Mouse (Mus musculus) liver, postnatal 0 days (tissue): ENCODE measurements around the gene Mcu.

ENCODE experiments used
- CTCF ChIP-seq: sonication (generic); IDR thresholded peaks from 2 replicates; pipeline ENCODE4 v1.5.1; 2016; ENCODE audit warnings: antibody characterized with exemption, low read depth
- EP300 ChIP-seq: IDR thresholded peaks from 2 replicates; pipeline ENCODE4 v1.6.1; 2016; ENCODE audit warnings: antibody characterized with exemption, low read depth, mild to moderate bottlenecking

DNA sequence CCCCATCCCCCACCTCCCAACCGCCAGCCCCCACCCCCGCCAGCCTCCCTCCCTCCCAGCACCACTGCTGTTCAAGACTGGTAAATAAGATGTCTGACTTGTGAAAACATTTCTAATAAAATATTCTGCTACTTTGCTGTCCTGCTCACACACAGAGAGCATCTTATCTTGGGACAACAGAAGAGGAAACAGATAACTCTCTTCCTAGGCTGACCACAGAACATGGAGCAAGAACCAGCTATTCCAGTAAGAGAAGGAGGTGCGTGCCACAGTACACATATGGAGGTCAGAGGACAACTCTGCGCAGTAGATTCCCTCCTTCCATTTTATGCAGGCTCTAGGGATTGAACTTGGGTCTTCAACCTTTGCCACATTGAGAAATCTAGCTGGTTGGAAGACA lies 45.2 kb downstream of the Mcu start:
- no peak for TF ChIP-seq CTCF
- TF ChIP-seq EP300 = peak; percentile 86
